Mouse (Mus musculus) layer of hippocampus, adult 2 months (tissue): ENCODE data around the gene Efcab12. TPM values are rescaled to one million over a fixed set of nuclear protein-coding genes. Genes with fewer than 3 reads are reported as not detected.

Source experiments
- DNase-seq, 2 experiments: peaks; one replicate each; pipeline ENCODE4 v3.0.0; 2022; ENCODE audit warnings: low spot score in 2 of 2
- H3K27ac ChIP-seq: fragments of 200-600 bp; 2 replicates; pipeline ENCODE4 v1.8.1; 2022
- H3K4me3 ChIP-seq: fragments of 200-600 bp; 2 replicates; pipeline ENCODE4 v1.8.1; 2022; ENCODE audit warnings: mild to moderate bottlenecking
- CTCF ChIP-seq: fragments of 200-600 bp; conservative IDR thresholded peaks from 2 replicates; pipeline ENCODE4 v1.8.1; 2022; ENCODE audit warnings: antibody characterized with exemption, mild to moderate bottlenecking, moderate library complexity
- total RNA-seq, 2 experiments: library from RNA; stranded (reverse); gene quantifications; 2 replicates each; pipeline ENCODE4 v1.2.3; 2021

Gene Efcab12
- total RNA-seq, 2 experiments from 2014 or later = 3.9 to 4.5 TPM

DNA sequence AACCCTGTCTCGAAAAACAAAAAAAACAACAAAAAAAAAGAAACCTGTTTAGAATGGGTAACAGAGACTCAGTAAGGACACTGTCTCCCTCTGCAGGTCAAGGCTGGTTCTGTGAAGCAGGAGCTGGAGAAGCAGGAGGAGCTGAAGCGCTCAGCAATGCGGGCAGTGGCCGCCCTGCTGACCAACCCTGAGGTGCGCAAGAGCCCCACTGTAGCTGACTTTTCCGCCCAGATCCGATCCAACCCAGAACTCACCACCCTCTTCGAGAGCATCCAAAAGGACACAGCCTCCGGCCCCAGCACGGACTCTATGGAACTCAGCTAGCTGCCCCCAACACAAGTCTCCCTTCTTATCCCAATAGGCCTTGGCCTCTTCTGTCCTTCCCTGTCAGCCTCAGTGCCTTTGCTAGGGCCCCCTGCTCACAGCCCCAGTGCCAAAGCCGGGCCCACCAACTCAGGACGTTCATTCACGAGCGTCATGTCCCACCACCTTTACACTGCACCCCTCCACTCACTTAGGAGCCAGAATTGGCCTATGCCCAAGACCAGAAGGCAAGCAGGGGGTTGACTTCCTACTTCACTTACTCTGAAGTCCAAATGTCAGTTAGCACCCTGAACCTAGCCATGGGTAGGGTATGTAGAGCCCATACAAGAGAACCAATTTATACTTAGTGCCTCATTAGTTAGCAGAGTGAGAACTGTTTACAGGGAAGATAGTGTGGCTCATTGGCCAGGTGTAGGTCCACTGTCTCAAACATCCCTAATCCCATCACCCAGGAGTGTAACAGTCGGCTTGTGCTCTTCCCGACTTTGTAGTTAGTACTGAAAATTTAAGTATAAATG lies 34.5 kb downstream of the Efcab12 start:
- TF ChIP-seq CTCF = peak; percentile 83
- peak; percentile 64 to 67 for DNase-seq
- H3K4me3 ChIP-seq = no peak overlapping the region
- H3K27ac ChIP-seq = no peak overlapping the region

DNA sequence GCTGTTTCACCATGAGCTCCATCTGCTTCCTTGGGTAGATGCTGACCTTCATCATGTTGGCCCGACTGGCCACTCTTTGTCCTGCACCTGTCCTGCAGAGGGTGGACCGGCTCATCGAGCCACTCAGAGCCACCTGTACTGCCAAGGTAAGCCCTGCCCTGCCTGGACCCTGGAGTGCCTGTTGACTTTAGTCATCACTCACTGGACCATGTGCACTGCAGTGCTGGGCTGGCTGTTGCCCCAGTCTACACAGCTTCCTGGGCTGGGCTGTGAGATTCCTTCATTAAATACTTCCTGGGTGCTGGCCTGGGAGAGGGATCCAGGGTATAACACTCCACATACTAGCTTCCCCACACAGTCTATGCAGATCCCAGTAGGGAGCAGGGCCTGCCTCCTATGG lies 36.4 kb downstream of the Efcab12 start:
- no peak overlapping the region for H3K27ac ChIP-seq
- no peak for DNase-seq
- no peak overlapping the region for H3K4me3 ChIP-seq
- TF ChIP-seq CTCF = no peak

DNA sequence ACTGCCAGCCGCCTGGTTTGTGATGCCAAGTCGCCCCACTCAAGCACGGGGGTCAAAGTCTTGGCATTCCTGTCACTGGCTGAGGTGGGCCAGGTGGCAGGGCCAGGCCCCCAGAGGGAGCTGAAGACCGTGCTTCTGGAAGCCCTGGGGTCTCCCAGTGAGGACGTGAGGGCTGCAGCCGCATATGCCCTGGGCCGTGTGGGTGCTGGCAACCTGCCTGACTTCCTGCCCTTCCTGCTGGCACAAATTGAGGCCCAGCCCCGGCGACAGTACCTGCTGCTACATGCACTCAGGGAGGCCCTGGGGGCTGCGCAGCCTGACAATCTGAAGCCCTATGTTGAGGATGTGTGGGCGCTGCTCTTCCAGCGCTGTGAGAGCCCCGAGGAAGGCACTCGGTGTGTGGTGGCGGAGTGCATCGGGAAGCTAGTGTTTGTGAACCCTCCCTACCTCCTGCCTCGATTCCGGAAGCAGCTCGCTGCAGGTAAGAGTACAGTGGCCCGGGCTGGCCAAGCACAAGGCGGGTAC lies 45.5 kb downstream of the Efcab12 start:
- TF ChIP-seq CTCF = no peak
- Histone ChIP-seq H3K4me3 (no peak overlapping the region), H3K27ac (no peak overlapping the region)
- DNase-seq = peak in 1 of 2 experiments; percentile 21

DNA sequence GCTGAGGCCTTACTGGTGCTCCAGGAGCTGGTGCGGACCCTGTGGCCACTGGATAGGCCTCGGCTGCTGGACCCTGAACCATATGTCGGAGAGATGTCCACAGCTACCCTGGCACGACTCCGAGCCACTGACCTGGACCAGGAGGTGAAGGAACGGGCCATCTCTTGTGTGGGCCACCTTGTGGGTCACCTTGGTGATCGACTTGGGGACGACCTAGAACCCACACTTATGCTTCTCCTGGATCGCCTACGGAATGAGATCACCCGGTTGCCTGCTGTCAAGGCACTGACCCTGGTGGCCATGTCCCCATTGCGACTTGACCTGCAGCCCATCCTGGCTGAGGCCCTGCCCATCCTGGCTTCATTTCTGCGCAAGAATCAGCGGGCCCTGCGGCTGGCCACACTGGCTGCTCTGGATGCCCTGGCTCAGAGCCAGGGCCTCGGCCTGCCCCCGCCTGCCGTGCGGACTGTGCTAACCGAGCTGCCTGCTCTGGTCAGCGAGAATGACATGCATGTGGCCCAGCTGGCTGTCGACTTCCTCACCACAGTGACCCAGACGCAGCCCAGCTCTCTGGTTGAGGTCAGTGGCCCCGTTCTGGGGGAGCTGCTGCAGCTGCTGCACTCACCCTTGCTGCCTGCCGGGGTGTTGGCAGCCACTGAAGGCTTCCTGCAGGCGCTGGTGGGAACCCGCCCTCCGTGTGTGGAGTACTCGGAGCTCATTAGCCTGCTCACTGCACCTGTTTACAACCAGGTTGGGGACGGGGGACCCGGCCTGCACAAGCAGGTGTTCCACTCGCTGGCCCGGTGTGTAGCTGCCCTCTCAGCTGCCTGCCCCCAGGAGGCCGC lies 46.1 kb downstream of the Efcab12 start:
- TF ChIP-seq CTCF = no peak
- Histone ChIP-seq H3K27ac (no peak overlapping the region), H3K4me3 (no peak overlapping the region)
- DNase-seq = peak in 1 of 2 experiments; percentile 17

DNA sequence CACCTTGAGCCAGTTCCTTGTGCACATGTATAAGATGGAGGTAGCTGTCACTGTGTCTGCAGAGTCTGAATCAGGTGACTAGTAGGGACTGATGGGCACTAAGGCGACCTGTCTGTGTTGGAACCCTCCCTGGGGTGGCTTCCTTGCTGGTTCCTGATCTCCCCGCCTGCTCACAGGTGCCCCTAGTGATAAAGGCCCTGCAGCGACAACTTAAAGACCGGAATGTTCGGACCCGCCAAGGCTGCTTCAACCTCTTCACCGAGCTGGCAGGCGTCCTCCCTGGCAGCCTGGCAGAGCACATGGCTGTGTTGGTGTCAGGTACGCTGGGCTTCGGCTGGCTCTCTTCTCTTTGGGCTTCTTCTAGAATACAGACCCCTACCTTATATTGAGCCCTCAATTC lies 47.2 kb downstream of the Efcab12 start:
- H3K27ac ChIP-seq = no peak overlapping the region
- DNase-seq = no peak
- H3K4me3 ChIP-seq = no peak overlapping the region
- no peak for TF ChIP-seq CTCF

DNA sequence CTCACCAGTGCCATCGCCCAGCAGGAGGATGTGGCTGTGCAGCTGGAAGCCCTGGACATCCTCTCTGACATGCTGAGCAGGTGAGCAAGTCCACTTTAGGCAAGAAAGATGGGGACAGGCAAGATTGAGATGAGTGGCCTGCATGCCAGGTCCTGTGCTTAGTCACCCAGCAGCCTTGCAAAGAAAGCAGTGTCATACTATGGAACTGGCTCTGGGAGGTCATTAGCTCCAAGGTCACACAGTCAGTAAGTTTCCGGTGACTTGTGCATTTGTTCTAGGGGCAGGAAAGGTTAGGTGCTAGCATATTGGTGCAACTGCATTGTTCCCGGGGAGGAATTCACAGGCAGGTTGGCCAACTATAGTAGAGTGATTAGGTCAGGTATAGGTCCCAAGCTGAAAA lies 55.4 kb downstream of the Efcab12 start:
- no peak for TF ChIP-seq CTCF
- DNase-seq = no peak
- no peak overlapping the region for H3K27ac ChIP-seq
- H3K4me3 ChIP-seq = no peak overlapping the region

DNA sequence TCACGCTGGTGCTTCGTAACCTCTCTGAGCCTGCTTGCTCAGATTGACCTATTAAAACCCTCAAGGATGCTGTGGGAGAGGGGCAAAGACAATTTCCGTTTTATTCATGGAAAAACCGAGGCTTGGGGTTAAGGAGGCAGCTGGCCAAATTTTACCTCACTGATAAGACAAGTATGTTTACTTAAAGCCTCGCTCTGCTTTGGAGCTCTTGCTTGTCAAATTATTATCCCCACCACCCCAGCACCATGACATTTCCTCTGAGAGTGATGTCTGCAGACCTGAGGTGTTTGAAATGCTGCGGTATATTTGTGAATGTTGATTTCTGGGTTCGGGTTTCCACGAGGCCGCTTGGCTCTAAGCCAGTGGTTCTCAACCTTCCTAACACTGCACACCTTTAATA lies 61.8 kb downstream of the Efcab12 start:
- no peak for DNase-seq
- no peak for TF ChIP-seq CTCF
- H3K4me3 ChIP-seq = no peak overlapping the region
- H3K27ac ChIP-seq = no peak overlapping the region

DNA sequence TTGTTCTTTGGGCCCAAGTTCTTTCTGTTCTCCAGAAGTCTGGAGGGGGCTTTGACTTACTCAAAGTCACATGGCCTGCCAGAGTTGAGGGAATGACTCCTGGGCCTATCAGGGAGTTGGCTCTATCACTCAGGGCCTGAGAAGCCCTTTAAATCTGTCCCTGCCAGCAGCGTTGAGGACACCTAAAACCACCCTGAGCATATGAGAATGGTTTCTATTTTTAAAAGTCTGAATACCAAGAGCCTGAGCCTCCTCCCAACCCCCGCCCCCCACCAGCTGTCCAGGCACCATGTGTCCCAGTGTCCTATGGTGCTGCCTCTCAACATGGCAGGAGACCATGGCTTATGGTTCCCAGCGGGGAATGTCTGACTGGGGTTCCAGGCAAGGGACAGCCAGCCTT lies 62.4 kb downstream of the Efcab12 start:
- DNase-seq = no peak
- TF ChIP-seq CTCF = no peak
- no peak overlapping the region for H3K27ac ChIP-seq
- no peak overlapping the region for H3K4me3 ChIP-seq

DNA sequence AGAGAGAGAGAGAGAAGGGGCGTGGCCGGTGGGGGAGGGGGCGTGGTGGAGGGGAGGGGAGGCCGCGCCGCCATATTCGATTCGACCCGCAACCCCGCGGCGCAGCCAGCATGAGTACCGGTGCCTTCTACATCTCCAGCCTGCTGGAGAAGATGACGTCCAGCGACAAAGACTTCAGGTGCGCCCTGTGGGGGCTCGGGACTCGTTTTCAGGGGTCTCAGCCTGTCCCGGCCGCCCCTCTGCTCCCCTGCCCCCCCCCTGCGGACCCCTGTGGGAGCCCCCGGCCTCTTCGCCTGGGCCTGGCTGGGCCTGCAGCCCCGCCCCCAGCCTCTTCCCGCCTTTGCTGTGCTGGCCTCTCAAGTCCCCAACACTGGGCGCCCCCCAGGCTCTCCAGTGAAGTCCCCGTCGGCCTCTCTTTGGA lies 63.7 kb downstream of the Efcab12 start, which contains the start of gene Cand2:
TSS of gene Cand2 (plus strand) at position 38 of the 421 bp plus-strand sequence.
- Histone ChIP-seq H3K4me3 (peak within 1 kb of the TSS; percentile 71), H3K27ac (peak within 1 kb of the TSS; percentile 59; the same call in 1 of the 2 replicates)
- no peak for TF ChIP-seq CTCF
- DNase-seq = no peak

DNA sequence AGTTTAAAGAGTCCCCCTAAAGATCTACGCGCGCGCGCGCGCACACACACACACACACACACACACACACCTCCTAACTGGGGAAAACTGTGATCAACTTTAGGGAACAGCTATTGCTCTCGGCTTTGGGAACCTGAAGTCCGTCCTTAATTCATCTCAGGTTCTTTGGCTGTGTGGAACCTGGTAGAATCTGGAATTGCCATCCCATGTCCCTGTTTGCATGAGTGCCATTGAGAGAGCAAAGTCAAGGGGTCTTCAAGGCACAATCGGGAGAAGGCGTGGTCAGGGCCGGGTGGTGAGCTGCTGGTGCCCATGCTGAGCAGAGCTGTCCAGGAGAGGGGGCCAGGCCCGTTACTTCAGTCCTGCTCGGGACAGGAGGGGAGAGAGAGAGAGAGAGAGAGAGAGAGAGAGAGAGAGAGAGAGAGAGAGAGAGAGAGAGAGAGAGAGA lies 64.2 kb downstream of the Efcab12 start:
- TF ChIP-seq CTCF = no peak
- H3K27ac ChIP-seq = no peak overlapping the region
- H3K4me3 ChIP-seq = peak overlapping the region; percentile 50
- DNase-seq = no peak

DNA sequence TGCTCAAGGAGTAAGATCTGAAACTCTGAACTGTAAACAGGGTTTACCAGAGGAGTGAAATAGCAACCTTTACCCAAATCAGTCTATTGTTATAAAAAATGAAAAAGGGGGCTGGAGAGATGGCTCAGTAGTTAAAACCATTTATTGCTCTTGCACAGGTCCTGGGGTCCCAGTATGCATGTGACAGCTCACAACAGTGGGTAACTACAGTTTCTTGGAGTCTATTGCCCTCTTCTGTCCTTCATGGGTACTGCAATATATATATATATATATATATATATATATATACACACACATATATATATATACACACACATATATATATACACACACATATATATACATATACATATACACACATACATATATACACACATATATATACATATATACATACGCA lies 65.6 kb downstream of the Efcab12 start:
- peak; percentile 54 for TF ChIP-seq CTCF
- H3K4me3 ChIP-seq = no peak overlapping the region
- no peak overlapping the region for H3K27ac ChIP-seq
- DNase-seq = no peak

DNA sequence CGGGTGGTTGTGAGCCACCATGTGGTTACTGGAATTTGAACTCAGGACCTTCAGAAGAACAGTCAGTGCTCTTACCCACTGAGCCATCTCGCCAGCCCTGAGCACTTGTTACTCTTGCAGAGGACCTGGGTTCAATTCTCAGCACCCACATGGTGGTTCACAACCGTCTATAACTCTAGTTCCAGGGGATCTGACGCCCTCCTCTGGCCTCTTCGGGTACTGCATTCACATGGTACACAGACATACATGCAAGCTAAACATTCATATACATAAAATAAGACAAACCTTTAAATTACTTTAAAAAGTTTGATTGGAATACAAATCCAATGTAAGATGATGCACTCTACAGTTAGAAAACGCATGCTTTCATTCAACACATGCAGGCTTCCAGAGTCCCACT lies 66.0 kb downstream of the Efcab12 start:
- DNase-seq = no peak
- no peak for TF ChIP-seq CTCF
- H3K4me3 ChIP-seq = no peak overlapping the region

DNA sequence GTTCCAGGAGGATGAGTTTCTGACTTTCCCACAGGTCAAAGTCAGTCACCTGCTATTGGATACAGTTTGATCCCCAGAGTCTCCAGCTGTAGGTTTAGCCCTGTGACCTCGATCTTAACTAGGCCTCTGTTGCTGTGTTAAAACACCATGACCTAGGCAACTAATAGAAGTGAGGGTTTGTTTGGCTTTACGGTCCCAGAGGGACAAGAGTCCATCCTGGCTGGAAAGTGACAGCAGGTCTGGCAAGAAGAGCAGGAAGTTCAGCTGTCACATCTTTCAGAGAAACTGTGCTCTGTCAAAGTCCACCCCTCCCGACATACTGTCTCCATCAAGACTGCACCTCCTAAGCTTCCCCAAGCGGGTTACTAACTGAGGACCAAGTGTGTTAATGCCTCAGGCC lies 67.4 kb downstream of the Efcab12 start:
- no peak overlapping the region for H3K27ac ChIP-seq
- no peak for TF ChIP-seq CTCF
- no peak overlapping the region for H3K4me3 ChIP-seq
- no peak for DNase-seq

More for the DNA sequence above, 66.0 kb downstream of the Efcab12 start:
- H3K27ac ChIP-seq = no peak overlapping the region
